Mouse (Mus musculus): ENCODE measurements around the gene Klhl6. TPM values are rescaled to one million over a fixed set of nuclear protein-coding genes. Genes with fewer than 3 reads are reported as not detected.

Klhl6 gene
- total and polyA plus RNA-seq, 3 experiments, result 4.8 to 6.9 TPM; not detected in 1

DNA sequence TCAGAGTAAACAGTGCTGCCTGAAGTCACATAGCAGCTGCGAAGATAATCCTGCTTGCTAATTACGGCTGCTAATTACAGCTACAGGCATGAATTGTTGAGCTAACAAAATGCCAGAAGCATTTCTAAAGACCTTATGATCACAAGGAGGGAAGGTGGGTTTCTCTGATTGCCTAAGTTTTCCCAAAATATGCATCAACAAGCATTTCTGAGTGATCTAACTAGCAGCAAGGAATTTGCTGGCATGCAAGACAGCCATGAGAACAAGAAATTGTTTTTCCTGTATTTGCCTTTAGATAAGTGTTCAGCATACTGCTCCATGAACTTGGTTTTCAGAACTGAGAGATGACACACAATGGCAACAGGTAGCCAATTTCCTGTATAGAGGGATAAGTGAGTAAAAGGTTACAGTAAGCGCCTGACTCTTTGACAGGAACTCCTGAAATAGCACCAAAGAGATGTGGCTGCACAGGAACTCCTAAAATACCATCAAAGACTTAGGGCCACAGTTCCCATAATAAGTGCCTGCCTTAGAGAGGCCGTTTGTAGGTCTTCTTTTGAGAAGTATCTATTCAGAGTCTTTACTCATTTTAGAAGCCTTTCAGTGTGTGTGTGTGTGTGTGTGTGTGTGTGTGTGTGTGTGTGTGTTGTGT lies 22.3 kb downstream of the Klhl6 start:
- Histone ChIP-seq H3K4me3 (ENCODE audit: control insufficient read depth in 1 of 2, insufficient read depth in 1 of 2, low read depth in 2 of 2, low read length in 2 of 2) (no peak overlapping the region), H3K27me3 (ENCODE audit: control insufficient read depth in 1 of 2, insufficient read depth in 2 of 2, low read length in 2 of 2) (no peaks in the 10 kb centered on the region), H3K27ac (ENCODE audit: control insufficient read depth, low read depth, low read length) (no peak overlapping the region), H3K9me3 (replicated peaks; ENCODE audit: insufficient read depth, low read length) (no peaks in the 10 kb centered on the region), H3K79me2 (ENCODE audit: control insufficient read depth, insufficient read depth, low read length, poor library complexity) (no peaks in the 10 kb centered on the region), H3K9ac (ENCODE audit: control insufficient read depth, low read depth, low read length, poor library complexity, severe bottlenecking) (no peak overlapping the region), H3K4me1 (ENCODE audit: control insufficient read depth in 1 of 2, insufficient read depth in 2 of 2, low read length in 2 of 2) (no peaks in the 10 kb centered on the region), H3K36me3 (ENCODE audit: control insufficient read depth in 1 of 2, insufficient read depth in 2 of 2, low read length in 2 of 2) (no peaks in the 10 kb centered on the region)
- DNase-seq (ENCODE audit: low read depth, low spot score), result no peak
- TF ChIP-seq KAT2A (conservative IDR thresholded peaks at IDR 0.05; ENCODE audit: low read depth, low read length), result no peak
- no peak for TF ChIP-seq SIN3A (IDR thresholded peaks at IDR 0.05; ENCODE audit: low read length)
- TF ChIP-seq GATA1 (IDR thresholded peaks at IDR 0.05; ENCODE audit: low read depth, low read length), result no peak
- no peak for TF ChIP-seq MYB (IDR thresholded peaks at IDR 0.05; ENCODE audit: low read depth, low read length)
- TF ChIP-seq ZKSCAN1 (IDR thresholded peaks at IDR 0.05; ENCODE audit: low read depth, low read length), result no peak
- no peak for TF ChIP-seq MYC (IDR thresholded peaks at IDR 0.05; ENCODE audit: low read depth, low read length)
- no peak for TF ChIP-seq UBTF (IDR thresholded peaks at IDR 0.05; ENCODE audit: borderline replicate concordance, insufficient read depth, low read depth, low read length)
- TF ChIP-seq MEF2A (IDR thresholded peaks at IDR 0.05; ENCODE audit: extremely low read depth, insufficient replicate concordance, low read depth, low read length, poor library complexity, severe bottlenecking), result no peak
- no peak for TF ChIP-seq GABPA (IDR thresholded peaks at IDR 0.05; ENCODE audit: low read depth, low read length)
- no peak for TF ChIP-seq NRF1 (IDR thresholded peaks at IDR 0.05; ENCODE audit: insufficient read depth, low read depth, low read length, poor library complexity, severe bottlenecking)
- no peak for TF ChIP-seq TAL1 (IDR thresholded peaks at IDR 0.05; ENCODE audit: low read length)
- no peak for TF ChIP-seq CHD2 (IDR thresholded peaks at IDR 0.05; ENCODE audit: low read length)
- TF ChIP-seq ZC3H11A (IDR thresholded peaks at IDR 0.05; ENCODE audit: low read depth, low read length), result no peak
- no peak for TF ChIP-seq E2F4 (IDR thresholded peaks at IDR 0.05; ENCODE audit: borderline replicate concordance, low read depth, low read length)
- no peak for TF ChIP-seq USF1 (IDR thresholded peaks at IDR 0.05; ENCODE audit: low read depth, low read length)
- no peak for TF ChIP-seq MAX (IDR thresholded peaks at IDR 0.05; ENCODE audit: low read length)
- TF ChIP-seq USF2 (IDR thresholded peaks at IDR 0.05; ENCODE audit: borderline replicate concordance in 1 of 2, insufficient read depth in 1 of 2, low read depth in 1 of 2, low read length in 2 of 2), result no peak

DNA sequence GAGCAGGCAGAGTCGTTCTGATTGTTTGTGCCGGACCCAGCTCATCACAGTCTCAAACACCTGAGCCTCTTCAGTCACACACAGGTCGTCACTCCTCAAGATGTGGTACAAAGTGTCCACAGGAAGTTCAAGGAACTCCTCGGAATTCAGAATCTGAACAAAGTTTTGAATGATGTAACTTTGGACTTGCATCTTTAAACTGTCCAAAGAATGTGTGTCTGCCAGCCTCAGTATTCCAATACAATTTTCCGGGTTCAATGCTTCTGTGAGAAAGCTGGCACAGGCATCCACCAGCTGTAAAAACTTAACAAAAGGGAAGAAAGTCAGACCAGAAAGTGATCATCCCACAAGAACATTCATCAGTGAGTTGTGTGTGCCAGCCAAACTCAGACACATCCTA lies 25.8 kb downstream of the Klhl6 start:
- Histone ChIP-seq H3K79me2 (ENCODE audit: control insufficient read depth, insufficient read depth, low read length, poor library complexity) (no peaks in the 10 kb centered on the region), H3K27me3 (ENCODE audit: control insufficient read depth in 1 of 2, insufficient read depth in 2 of 2, low read length in 2 of 2) (no peaks in the 10 kb centered on the region), H3K4me1 (ENCODE audit: control insufficient read depth in 1 of 2, insufficient read depth in 2 of 2, low read length in 2 of 2) (no peaks in the 10 kb centered on the region), H3K9me3 (replicated peaks; ENCODE audit: insufficient read depth, low read length) (no peaks in the 10 kb centered on the region), H3K27ac (ENCODE audit: control insufficient read depth, low read depth, low read length) (no peak overlapping the region), H3K4me3 (ENCODE audit: control insufficient read depth in 1 of 2, insufficient read depth in 1 of 2, low read depth in 2 of 2, low read length in 2 of 2) (no peak overlapping the region), H3K36me3 (ENCODE audit: control insufficient read depth in 1 of 2, insufficient read depth in 2 of 2, low read length in 2 of 2) (no peaks in the 10 kb centered on the region), H3K9ac (ENCODE audit: control insufficient read depth, low read depth, low read length, poor library complexity, severe bottlenecking) (no peak overlapping the region)
- TF ChIP-seq MAX (IDR thresholded peaks at IDR 0.05; ENCODE audit: low read length) (no peak), ZC3H11A (IDR thresholded peaks at IDR 0.05; ENCODE audit: low read depth, low read length) (no peak), MYC (IDR thresholded peaks at IDR 0.05; ENCODE audit: low read depth, low read length) (no peak), USF2 (IDR thresholded peaks at IDR 0.05; ENCODE audit: borderline replicate concordance in 1 of 2, insufficient read depth in 1 of 2, low read depth in 1 of 2, low read length in 2 of 2) (no peak), RCOR1 (IDR thresholded peaks at IDR 0.05; ENCODE audit: low read depth, low read length) (no peak), TCF12 (IDR thresholded peaks at IDR 0.05; ENCODE audit: low read depth, low read length) (no peak), ZMIZ1 (IDR thresholded peaks at IDR 0.05; ENCODE audit: low read depth, low read length) (no peak), BHLHE40 (IDR thresholded peaks at IDR 0.05; ENCODE audit: borderline replicate concordance, low read depth, low read length) (no peak), POLR2A (IDR thresholded peaks at IDR 0.05; ENCODE audit: control insufficient read depth in 1 of 2, insufficient read depth in 1 of 2, low read depth in 1 of 2, low read length in 2 of 2, poor library complexity in 1 of 2) (no peak), GATA1 (IDR thresholded peaks at IDR 0.05; ENCODE audit: low read depth, low read length) (no peak), ZKSCAN1 (IDR thresholded peaks at IDR 0.05; ENCODE audit: low read depth, low read length) (no peak), CTCF (IDR thresholded peaks at IDR 0.05 in 2 of 3, conservative IDR thresholded peaks at IDR 0.05 in 1 of 3; ENCODE audit: control insufficient read depth in 1 of 3, insufficient read depth in 1 of 3, low read depth in 2 of 3, low read length in 3 of 3, poor library complexity in 1 of 3, severe bottlenecking in 1 of 3) (no peak), ETS1 (IDR thresholded peaks at IDR 0.05; ENCODE audit: low read depth, low read length) (no peak), GABPA (IDR thresholded peaks at IDR 0.05; ENCODE audit: low read depth, low read length) (no peak), MAZ (IDR thresholded peaks at IDR 0.05; ENCODE audit: low read depth, low read length) (no peak), TAL1 (IDR thresholded peaks at IDR 0.05; ENCODE audit: low read length) (no peak)
- DNase-seq (ENCODE audit: low read depth, low spot score), result no peak
